Mouse (Mus musculus) ES-E14 (cell line): ENCODE data around the gene Gm11146.

Experiments
- MAFK ChIP-seq: IDR thresholded peaks from 2 replicates; pipeline ENCODE4 v1.6.1; 2014; ENCODE audit warnings: mild to moderate bottlenecking, low read depth, low read length, inconsistent platforms; ENCODE audit not compliant: insufficient read depth
- ZC3H11A ChIP-seq: IDR thresholded peaks from 2 replicates; pipeline ENCODE4 v1.6.1; 2012; ENCODE audit warnings: low read depth, mild to moderate bottlenecking, inconsistent platforms, low read length, borderline replicate concordance
- ZNF384 ChIP-seq: IDR thresholded peaks from 2 replicates; pipeline ENCODE4 v1.6.1; 2012; ENCODE audit warnings: low read depth, low read length, inconsistent platforms

- TF ChIP-seq ZNF384 (no peak), ZC3H11A (no peak), MAFK (no peak)
Measured at GRCm38 (mm10) chr16:77646146-77646545, 44.3 kb upstream of the Gm11146 start.
